Mouse (Mus musculus) liver (tissue): ENCODE measurements around the gene Cidec.
A peak's percentile ranks its signal among the peaks of the same experiment; 100 is the strongest.

Experiments used
- DNase-seq: peaks from one replicate; pipeline ENCODE4 v3.0.0-alpha.2; 2020; ENCODE audit warnings: mixed read lengths

Cidec gene

GRCm38 (mm10) chr6:113435664-113436205, at the start of gene Cidec:
TSS of gene Cidec (minus strand) at chr6:113435760.
- DNase-seq, result no peak

- DNase-seq, result no peak
Measured at GRCm38 (mm10) chr6:113483729-113484128, 48.2 kb upstream of the Cidec start.

GRCm38 (mm10) chr6:113483100-113483615, 47.6 kb upstream of the Cidec start, which contains the start of gene Creld1:
TSS of gene Creld1 (plus strand) at chr6:113483297.
- DNase-seq, result peak; percentile 96

- peak; percentile 42 for DNase-seq
Measured at GRCm38 (mm10) chr6:113482477-113483099, 47.0 kb upstream of the Cidec start.

GRCm38 (mm10) chr6:113480555-113481373, 45.2 kb upstream of the Cidec start:
- no peak for DNase-seq

- no peak for DNase-seq
Measured at GRCm38 (mm10) chr6:113478906-113479305, 43.3 kb upstream of the Cidec start.

- no peak for DNase-seq
Measured at GRCm38 (mm10) chr6:113477353-113477752, 41.8 kb upstream of the Cidec start.

GRCm38 (mm10) chr6:113473715-113474114, 38.2 kb upstream of the Cidec start:
- no peak for DNase-seq

GRCm38 (mm10) chr6:113473246-113473645, 37.7 kb upstream of the Cidec start:
- DNase-seq, result no peak

GRCm38 (mm10) chr6:113472061-113472460, 36.5 kb upstream of the Cidec start:
- DNase-seq, result no peak

- DNase-seq, result peak; percentile 43
Measured at GRCm38 (mm10) chr6:113471297-113471936, 35.9 kb upstream of the Cidec start, which contains the start of gene Il17rc. TSS of gene Il17rc (plus strand) at chr6:113471427.

- DNase-seq, result peak; percentile 70
Measured at GRCm38 (mm10) chr6:113469432-113469831, 33.9 kb upstream of the Cidec start.

GRCm38 (mm10) chr6:113469021-113469420, 33.5 kb upstream of the Cidec start:
- peak; percentile 64 for DNase-seq

GRCm38 (mm10) chr6:113468512-113468911, 33.0 kb upstream of the Cidec start:
- no peak for DNase-seq

- no peak for DNase-seq
Measured at GRCm38 (mm10) chr6:113465602-113466001, 30.0 kb upstream of the Cidec start.

GRCm38 (mm10) chr6:113464040-113464439, 28.5 kb upstream of the Cidec start:
- no peak for DNase-seq

- DNase-seq, result no peak
Measured at GRCm38 (mm10) chr6:113458635-113459034, 23.1 kb upstream of the Cidec start.

- DNase-seq, result no peak
Measured at GRCm38 (mm10) chr6:113457952-113458534, 22.5 kb upstream of the Cidec start, which contains the start of gene Il17re. TSS of gene Il17re (plus strand) at chr6:113458484.

- no peak for DNase-seq
Measured at GRCm38 (mm10) chr6:113455007-113455406, 19.4 kb upstream of the Cidec start.

- no peak for DNase-seq
Measured at GRCm38 (mm10) chr6:113451839-113452238, 16.3 kb upstream of the Cidec start.

GRCm38 (mm10) chr6:113447639-113448038, 12.1 kb upstream of the Cidec start:
- DNase-seq, result no peak

GRCm38 (mm10) chr6:113444207-113444965, 8.8 kb upstream of the Cidec start:
- DNase-seq, result no peak
